Mouse (Mus musculus) B cell, adult 67 days (primary cell): Measurements from ENCODE around the gene Olfr123. TPM values are rescaled to one million over a fixed set of nuclear protein-coding genes. Genes with fewer than 3 reads are reported as not detected.

Experiments
- total RNA-seq, 2 experiments: library from RNA; stranded (reverse); gene quantifications; 4 replicates each; pipeline ENCODE4 v1.2.4; 2023

The Olfr123 gene
- not detected for total RNA-seq

GRCm38 (mm10) chr17:37793229-37793628 lies at the start of gene Olfr123:
TSS of gene Olfr123 (plus strand) at chr17:37793529.

GRCm38 (mm10) chr17:37768307-37768706 lies 25.0 kb upstream of the Olfr123 start, which contains the start of gene Olfr122:
TSS of gene Olfr122 (plus strand) at chr17:37768607.

GRCm38 (mm10) chr17:37799588-37799987 lies 6.3 kb downstream of the Olfr123 start, which contains the start of gene Olfr124:
TSS of gene Olfr124 (plus strand) at chr17:37799888.

GRCm38 (mm10) chr17:37832649-37833048 lies 39.3 kb downstream of the Olfr123 start, which contains the start of gene Olfr125:
TSS of gene Olfr125 (plus strand) at chr17:37832949.

GRCm38 (mm10) chr17:37847183-37847582 lies 53.9 kb downstream of the Olfr123 start, which contains the start of gene Olfr126:
TSS of gene Olfr126 (plus strand) at chr17:37847483.

Other genes starting within 250 kb of the Olfr123 start
- not detected for gene Olfr112, start 224.1 kb upstream of the Olfr123 start, total RNA-seq
- gene Olfr113, start 215.9 kb upstream of the Olfr123 start, total RNA-seq: not detected
- not detected for gene Olfr114, start 200.8 kb upstream of the Olfr123 start, total RNA-seq
- not detected for gene Olfr115, start 166.4 kb upstream of the Olfr123 start, total RNA-seq
- gene Olfr116, start 166.3 kb upstream of the Olfr123 start, total RNA-seq: not detected
- not detected for gene Olfr117, start 129.7 kb upstream of the Olfr123 start, total RNA-seq
- gene Olfr118, start 126.5 kb upstream of the Olfr123 start, total RNA-seq: not detected
- not detected for gene Olfr119, start 97.0 kb upstream of the Olfr123 start, total RNA-seq
- gene Olfr120, start 71.7 kb upstream of the Olfr123 start, total RNA-seq: not detected
- gene Olfr121, start 44.7 kb upstream of the Olfr123 start, total RNA-seq: not detected
- gene Olfr122, start 24.9 kb upstream of the Olfr123 start, total RNA-seq: not detected
- gene Olfr124, start 6.4 kb downstream of the Olfr123 start, total RNA-seq: not detected
- not detected for gene Olfr125, start 39.4 kb downstream of the Olfr123 start, total RNA-seq
- gene Olfr126, start 54.0 kb downstream of the Olfr123 start, total RNA-seq: not detected
- not detected for gene Olfr127, start 106.9 kb downstream of the Olfr123 start, total RNA-seq
- gene Olfr128, start 127.0 kb downstream of the Olfr123 start, total RNA-seq: not detected
- not detected for gene Olfr761, start 159.6 kb downstream of the Olfr123 start, total RNA-seq